Mouse (Mus musculus) adrenal gland, adult 8-10 months (tissue): ENCODE measurements around the gene Tubd1. TPM values are rescaled to one million over a fixed set of nuclear protein-coding genes. Genes with fewer than 3 reads are reported as not detected.
"Not testable (repeated sequence)": the region's sequence is repeated elsewhere in the genome, so short reads cannot be mapped to it uniquely, and the experiment has no call there.

Experiments used
- DNase-seq: peaks from one replicate; pipeline ENCODE4 v3.0.0; 2022
- total RNA-seq, 4 experiments: library from RNA; stranded (reverse); gene quantifications; 2 replicates each; pipeline ENCODE4 v1.2.4; 2022

Gene Tubd1
- 10 to 100 TPM; 10.5 to 11.5 (median 11.4) TPM for total RNA-seq

DNA sequence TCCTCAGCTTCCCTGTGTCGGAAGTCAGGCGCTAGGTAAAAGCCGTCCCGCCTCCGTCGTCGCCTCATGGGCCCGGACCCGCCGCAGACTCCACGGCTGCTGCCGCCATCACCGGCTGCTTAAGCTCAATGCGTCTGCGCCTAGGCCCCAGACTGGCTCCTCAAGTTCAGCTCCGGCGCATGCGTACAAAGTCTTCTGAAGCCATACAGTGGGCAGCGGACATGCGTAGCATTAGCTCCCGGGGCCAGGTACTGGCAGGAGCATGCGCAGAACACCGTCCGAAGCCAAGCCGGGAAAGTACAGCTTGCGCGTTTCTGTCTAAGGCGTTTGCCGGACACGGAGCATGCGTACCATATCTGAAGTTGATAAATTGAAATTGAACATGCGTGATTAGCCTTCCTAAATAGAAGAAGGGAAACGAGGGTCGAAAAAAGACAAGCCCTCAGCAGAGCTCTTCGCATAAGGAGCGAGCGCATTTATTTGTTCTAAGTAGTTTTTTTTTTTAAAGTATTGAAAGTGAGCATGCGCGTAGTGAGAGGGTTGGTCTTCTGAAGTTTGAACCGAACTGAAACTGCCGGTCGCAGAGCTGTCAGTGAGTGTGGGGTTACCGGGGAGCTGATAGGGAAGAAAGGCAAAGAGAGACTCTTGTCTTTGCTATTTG is at the start of gene Tubd1, which contains the start of gene Rps6kb1:
TSS of gene Tubd1 (plus strand) at position 353 of the 661 bp plus-strand sequence.
TSS of gene Rps6kb1 (minus strand) at position 167 of the 661 bp plus-strand sequence.
- DNase-seq, result peak; percentile 99

DNA sequence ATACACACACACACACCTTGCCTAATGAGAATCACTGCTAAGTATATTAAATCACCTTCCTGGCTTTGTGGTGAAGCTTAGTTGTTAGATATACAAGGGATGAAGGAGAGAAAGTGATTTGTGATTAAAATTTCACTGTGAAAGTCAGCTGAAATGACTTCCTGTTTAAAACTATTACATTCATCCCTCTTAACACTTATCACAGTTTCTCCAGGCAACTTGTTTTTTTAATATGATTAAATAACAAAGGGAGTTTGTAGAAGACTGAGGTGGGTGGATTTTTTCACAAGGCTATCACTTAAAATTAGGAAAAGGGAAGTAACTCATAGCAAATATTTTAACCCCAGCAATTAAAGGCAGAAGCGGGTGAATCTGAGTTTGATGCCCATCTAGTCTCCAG is 47.4 kb upstream of the Tubd1 start:
- no peak for DNase-seq

DNA sequence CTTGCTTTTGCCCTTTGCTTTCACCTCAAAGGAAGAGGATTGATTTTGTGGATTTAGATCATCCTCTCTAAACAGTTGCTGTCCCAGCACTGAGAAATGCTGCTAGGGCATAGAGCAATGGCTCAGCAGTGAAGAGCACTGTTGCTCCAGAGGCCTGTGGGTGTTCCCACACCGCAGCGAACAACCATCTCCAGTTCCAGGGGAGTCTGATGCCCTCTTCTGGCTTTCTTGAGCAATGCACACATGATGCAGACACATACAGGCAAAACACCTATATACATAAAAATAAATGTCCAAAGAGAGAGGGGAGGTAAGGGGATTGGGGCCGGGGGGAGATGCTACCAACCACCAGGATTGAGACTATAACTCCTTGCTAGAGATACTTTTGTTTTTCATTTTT is 46.9 kb upstream of the Tubd1 start:
- DNase-seq, result no peak

DNA sequence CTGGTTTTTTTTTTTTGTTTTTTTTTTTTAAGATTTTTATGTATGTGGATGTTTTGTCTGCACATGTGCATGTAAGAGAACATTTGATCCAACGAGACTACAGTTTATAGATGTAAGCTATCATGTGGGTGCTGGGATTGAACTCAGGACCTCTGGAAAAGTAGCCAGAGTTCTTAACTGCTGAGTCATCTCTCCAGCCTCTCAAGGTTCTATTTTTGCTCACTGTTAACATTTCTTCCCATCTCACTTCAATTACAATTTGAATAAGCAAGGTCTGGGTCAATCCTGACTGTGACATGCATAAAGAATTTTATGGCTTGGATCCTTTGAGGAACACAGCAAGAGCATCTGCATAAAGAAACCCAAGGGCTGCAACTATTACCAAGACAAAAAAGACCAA is 44.0 kb upstream of the Tubd1 start:
- no peak for DNase-seq

DNA sequence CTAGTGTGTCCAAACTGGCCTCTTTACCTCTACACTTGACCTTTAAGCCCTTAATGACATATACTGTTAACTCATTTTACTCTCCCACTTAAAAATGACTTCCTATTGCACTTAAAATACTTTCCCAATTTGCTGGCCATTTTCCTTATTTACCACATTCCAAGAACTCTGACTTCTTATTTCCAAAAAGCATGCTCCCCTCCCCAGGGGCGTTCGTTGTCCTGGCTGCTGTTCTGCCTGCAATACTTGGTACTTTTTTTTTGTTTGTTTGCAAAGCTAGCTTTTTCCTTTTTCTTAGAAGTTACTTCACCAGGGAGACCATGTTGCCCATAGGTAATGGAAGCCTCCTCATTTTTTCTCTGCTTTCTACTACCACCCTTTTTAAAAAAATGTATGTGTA is 41.7 kb upstream of the Tubd1 start:
- no peak for DNase-seq

DNA sequence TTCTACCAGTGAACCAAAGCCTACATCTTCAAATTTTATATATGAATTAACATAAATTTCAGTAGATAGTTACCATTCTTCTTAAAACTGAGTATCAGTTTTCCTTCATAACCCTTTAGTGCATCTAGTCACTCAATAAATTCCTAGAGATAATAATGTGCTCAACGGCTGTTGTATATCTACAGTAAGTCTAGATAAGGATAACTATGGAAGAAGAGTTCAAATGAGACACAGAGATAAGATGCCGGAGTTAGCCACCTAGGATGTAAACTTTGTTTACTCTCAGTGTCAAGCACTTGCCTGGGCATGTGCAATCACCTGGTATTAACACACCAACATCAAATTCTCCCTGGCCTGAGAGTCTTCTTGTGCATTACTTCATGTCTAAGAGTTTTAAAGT is 37.5 kb upstream of the Tubd1 start:
- DNase-seq, result no peak

DNA sequence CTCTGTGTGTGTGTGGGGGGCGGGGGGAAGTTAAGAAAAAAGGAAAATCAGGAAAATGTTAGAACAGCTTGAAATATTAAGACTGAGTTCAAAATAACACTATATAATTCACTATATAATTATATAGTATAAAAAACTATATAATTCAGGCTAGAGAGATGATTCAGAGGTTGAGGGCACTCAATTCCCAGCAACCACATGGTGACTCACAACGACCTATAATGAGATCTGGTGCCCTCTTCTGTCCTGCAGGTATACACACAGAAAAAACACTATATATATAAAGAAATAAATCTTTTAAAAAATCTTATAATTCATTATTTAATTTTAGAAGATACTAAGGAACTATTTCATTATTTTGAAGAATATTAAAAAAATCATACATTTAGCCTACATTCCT is 36.8 kb upstream of the Tubd1 start:
- no peak for DNase-seq

DNA sequence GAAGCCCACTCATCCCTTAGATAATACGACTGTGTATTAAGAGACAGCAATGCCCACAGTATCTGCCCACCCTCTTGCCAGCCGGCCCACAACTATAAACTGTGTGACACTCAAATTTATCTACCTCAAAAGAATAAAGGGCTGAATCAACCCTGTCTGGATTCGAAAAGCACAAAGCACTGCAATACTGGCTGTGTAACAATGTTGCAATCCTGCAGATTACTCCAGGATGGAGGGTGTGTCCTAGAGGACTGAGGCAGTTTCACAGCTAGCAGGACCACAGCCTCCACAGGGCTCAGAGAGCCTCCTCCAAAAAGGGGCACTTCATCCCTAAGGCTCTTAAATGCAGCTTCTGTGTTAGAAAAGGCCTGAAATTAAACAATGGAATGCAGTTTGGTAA is 28.2 kb upstream of the Tubd1 start:
- no peak for DNase-seq

DNA sequence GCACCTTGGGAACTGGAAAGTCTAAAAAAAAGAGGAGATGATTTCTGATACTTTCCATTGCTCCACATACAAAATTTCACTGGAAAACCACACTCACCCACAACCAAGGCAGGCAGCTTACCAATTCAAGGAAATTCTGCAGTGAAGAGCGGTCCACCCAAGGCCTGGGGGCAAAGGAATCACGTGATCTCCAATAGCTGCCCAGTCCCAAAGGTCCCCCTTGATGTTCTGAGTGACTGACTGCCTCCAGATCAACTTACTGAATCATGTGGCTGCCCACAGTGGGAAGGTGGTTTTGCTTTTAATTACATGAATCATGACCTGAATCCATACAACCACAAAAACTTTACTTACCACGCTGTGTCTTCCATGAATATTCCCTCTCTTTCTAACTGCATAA is 27.6 kb upstream of the Tubd1 start:
- no peak for DNase-seq

DNA sequence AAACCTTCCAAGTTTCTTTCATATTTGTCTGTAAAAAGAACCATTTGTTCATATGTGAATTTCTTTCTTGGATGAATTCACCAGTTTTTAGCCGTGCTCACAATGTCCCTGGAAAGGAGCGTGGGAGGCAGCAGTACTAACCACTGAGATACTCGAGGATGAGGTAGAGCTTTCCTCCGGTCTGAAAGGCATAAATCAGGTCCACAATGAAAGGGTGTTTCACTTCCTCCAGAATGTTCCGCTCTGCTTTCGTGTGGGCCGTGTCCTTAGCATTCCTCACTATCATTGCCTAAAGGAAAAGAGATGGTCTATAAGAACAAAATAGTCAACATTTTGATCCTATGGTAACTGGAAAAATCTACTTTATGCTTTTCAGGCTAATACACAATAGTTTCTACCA is 25.0 kb upstream of the Tubd1 start:
- no peak for DNase-seq

DNA sequence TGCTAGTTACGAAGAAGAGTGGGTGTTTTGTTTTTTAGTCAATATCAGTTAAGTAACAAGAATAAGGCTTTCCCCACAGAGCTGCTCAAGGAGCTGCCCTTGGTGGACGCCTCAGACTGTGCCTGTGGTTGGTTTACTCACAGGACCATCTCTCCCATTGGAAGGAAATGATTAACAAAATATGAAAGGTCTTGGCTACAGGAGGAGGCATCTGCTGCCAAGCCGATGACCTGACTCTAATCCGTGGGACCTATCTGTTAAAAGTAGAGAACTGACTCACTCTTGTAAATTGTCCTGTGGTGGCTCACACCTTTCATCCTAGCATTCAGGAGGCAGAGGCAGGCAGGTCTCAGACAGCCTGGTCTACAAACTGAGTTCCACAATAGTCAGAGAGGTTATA is 17.3 kb upstream of the Tubd1 start:
- no peak for DNase-seq

DNA sequence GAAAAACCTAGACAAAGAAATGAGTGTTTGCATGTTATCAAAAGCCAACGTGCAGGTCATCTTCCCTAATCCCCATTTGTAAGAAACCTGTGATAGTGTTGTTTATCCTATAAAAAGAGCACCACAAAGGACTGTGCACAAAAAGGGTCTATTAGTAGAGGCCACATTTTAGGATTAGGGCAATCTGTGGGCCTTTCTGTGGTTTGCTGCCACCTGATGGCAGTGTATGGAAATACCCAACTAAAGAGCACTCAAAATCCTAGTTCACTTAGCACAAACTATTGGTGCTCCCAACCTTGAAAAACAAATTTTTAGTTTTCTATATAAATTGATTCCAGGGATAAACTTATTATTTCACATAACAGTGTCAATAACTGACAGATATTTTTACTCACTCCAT is 12.0 kb upstream of the Tubd1 start:
- no peak for DNase-seq

DNA sequence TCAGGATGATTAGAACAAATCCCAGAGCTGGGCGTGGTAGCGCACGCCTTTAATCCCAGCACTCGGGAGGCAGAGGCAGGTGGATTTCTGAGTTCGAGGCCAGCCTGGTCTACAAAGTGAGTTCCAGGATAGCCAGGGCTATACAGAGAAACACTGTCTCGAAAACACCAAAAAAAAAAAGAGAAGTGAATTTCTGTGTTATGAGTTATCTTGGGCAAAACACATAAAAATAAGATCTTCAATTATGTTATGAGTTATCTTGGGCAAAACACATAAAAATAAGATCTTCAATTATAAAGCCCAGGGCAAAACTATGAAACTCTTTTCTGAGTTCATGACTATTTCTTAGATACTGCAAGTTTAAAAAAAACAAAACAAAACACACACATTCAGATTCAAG is 11.5 kb upstream of the Tubd1 start:
- DNase-seq, result not testable (repeated sequence)

DNA sequence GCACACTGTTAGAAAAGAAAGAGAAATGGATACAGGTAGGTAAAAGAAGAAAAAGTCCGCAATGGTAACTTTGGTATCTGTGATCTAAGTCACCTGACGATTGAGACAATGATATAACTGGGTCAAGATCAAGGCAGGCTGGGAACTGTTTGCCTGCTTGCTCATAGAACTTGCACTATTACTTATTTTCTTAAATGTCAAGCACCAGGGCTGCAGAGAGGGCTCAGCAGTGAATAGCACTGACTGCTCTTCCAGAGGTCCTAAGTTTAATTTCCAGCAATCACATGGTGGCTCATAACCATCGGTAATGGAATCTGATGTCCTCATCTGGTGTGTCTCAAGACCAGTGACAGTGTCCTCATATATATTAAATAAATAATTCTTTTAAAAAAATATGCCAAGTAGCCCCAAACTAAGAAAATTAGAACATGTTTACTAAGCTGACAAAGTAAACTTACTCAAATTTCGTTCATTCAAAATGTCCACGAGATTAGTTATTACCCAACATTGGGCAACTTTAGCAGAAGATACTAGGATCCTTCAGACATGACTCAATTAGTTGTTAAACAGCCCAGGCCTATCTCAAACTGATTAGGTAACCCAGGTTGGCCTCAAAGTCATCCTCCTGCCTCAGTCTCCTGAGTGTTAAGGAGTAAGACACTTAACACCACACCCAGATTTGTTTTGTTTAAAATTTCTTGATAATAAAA is 10.4 kb upstream of the Tubd1 start:
- DNase-seq, result no peak

DNA sequence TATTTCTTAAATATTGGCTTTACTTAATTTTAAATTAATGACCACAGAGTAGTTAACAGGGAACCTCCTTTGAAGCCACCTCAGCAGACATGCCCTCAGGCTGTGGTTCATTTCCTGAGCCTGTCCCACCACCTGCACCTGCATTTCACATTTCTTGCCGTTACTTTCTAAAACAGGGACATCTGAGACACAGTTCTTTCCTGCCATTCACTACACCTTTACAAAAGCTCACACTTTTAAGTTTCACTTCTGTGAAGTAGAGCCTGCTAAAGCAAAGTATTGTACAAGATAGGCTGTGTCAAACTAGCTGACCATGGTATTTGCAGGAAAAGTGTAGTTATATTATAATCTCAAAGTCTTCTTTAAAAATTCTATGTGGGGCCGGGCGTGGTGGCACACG is 6.0 kb upstream of the Tubd1 start:
- DNase-seq, result no peak

DNA sequence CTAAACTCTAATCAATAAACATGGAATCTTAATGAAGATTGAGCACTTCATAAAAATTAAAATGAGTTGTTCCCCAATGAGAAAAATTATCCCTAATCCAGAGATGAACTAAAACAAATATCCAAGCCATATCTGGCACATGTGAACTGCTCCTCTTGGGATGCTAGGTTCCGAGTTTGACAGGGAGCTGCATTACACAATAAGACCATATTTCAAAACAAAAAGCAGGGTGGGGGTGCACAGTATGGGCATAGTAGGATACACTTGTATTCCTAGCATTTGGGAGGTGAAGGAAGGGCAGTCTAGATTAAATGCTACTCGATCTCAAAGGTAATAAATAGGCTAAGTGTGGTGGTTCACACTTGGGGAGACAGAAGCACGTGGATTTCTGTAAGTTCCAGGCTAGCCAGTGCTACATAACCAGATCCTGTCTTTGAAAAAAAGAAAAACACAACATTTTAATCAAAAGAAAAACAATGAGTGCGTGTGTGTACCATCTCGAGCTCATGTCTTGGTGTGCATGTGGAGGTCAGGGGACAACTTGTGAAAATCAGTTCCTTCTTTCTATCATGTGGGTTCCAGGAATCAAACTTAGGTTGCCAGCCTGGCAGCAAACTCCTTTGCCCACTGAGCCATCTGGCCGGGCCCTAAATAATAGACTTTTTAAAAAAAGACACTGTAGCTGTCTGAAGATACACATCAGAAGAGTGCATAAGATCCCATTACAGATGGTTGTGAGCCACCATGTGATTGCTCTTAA is 4.9 kb upstream of the Tubd1 start:
- DNase-seq, result no peak

DNA sequence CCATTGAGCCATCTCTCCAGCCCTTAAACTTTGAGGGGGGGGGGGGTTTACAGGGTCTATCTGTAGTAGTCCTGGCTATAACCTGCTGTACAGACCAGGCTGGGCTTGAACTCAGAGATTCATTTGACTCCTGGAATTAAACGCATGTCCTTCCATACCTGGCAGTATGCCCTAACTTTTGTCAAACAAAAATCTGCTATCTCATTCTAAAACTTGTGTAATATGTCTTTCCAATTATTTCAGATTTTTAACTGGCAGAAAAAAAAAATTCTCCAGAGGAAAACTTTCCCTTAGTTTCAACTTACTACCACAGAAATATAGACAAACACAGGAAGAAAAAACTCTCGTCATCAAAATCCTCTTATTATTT is 4.3 kb upstream of the Tubd1 start:
- DNase-seq, result no peak

DNA sequence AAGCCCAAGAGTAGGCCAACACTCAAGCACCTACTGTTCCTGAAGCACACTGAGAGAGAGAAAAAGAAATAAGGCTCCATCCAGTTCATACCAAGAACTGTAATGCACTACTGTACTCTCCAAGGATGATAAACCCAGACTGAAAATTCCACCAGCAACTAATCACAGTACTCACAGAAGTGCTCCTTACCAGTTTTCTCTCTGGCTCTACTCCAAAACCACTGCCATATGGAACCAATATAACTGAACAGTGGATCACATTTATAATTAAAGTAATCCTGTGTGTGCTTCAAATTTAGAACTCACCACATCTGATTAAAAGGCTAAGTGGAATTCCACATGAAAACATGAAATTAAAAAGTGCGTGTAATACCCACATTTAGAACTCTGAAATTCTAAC is 1.9 kb upstream of the Tubd1 start:
- no peak for DNase-seq

DNA sequence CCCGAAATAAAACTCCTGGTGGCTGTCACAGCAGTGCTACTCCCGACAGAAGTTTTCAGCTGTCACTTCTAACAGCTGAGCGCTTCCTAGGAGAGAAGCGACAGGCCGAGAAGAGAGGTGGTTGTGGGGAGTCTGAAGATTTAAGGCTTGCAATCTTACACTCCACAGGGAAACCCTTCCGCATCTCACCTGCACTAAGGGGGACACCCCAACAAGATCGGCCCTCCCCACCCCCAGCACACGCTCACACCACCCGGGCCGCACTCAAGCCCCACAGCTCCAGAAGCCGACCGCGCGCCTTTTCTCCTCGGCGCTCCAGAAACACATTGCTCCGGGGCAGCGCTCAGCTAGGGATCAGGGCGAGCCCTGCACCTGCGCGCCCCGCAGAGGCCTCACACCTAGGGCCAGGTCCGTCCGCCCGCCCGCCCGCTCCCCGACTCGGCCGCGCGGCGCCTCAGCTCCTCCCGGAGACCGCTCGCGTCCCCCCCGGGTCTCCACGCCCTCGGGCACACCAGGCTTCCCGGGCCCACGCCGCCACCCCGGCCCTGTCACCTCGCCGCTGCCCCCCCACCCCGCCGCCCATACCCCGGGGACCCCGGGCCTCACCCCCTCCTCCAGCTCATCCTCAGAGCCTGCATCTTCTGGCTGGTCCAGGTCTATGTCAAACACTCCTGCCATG is 692 bp upstream of the Tubd1 start:
- no peak for DNase-seq

DNA sequence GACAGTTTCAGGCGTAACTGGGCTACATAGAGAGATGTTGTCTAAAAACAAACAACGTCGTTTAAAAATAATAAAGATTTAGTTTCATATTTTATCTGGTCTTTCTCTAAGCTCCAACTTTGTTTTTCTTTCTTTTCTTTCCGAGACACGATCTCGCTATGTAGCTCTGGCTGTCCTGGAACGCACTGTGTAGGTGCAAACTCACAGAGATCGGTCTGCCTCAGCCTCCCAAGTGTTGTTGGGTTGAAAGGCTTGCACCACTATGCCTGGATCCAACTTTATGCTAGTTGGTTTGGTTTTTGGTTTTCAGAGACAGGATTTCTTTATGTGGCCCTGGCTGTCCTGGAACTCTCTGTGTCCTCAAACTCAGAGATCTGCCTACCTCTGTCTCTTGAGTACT is 765 bp downstream of the Tubd1 start:
- DNase-seq, result no peak

DNA sequence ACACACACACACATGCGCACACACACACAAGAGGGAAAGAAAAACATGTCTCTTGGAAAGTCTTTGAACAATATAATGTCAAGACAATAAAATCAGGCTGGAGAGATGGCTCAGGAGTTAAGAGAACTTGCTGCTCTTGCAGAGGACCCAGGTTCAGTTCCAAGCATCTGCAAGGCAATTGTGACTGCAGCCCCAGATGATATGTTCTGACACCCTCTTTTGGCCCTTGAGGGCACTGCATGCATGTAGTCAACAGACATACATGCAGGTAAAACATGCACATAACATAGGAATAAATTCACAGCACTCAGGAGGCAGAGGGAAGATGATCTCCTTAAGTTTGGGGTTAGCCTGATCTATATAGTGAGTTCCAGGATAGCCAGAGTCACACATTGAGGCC is 2.6 kb downstream of the Tubd1 start:
- no peak for DNase-seq

DNA sequence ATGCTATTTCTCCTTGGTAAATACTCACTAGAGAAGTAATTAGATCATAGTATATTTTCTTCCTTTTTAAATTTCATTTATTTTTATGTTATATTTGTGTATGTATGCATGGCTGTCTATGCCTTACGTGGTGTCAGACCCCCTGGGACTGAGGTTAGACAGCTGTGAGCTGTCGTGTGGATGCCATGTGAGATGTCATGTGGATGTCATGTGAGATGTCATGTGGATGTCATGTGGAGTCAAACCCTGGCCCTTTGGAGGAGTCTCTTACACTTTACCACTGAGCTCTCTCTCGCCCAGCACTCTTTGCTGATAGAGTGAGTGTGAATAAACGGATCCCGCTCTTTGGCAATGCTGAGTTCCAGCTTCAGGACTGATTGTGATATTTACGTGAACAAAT is 8.7 kb downstream of the Tubd1 start:
- no peak for DNase-seq

DNA sequence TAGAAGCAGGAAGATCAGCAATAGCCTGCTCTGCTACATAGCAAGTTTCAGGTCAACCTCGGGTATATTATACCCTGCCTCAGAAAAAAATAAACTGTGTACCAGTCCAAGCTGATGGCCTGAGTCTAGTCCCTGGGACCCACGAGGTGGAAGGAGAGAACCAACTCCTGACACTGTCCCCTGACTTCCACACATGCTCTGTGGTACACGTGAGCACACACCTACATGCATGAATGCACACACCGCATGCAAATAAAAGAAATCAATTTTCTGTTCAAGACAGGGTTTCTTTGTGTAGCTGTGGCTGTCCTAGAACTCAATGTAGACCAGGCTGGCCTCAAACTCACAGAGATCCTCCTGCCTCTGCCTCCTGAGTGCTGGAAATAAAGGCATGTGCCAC is 13.5 kb downstream of the Tubd1 start:
- DNase-seq, result no peak
